ENCODE assay signal across 22 mouse cellular contexts in genomic region chr2:113369116-113369515, GRCm38 (mm10).
"Had no signal": no experiment of that assay in that cellular context is flagged by ENCODE, and none has a peak within 500 bp of the region (broad histone marks: within the 10 kb centered on the region; RNA-seq: fewer than 3 reads in every experiment).

No protein-coding gene starts in this region.

- H3K36me3 ChIP-seq: heart, embryonic 13.5 days; heart, embryonic 15.5 days; hindbrain, embryonic 13.5 days; hindbrain, embryonic 15.5 days; limb, embryonic 13.5 days; limb, embryonic 15.5 days; liver, embryonic 12.5 days had no signal

- H3K4me1 ChIP-seq: heart, embryonic 15.5 days; limb, embryonic 15.5 days; liver, embryonic 12.5 days had no signal

- H3K27ac ChIP-seq: heart, adult 2 months; heart, embryonic 13.5 days; heart, embryonic 15.5 days; hindbrain, embryonic 13.5 days; hindbrain, embryonic 15.5 days; hindbrain, postnatal 0 days; limb, embryonic 13.5 days; limb, embryonic 15.5 days; liver, embryonic 12.5 days; liver, embryonic 14.5 days had no signal

- H3K9me3 ChIP-seq: heart, embryonic 13.5 days; heart, embryonic 15.5 days; hindbrain, embryonic 13.5 days; hindbrain, embryonic 15.5 days; limb, embryonic 13.5 days; limb, embryonic 15.5 days; liver, embryonic 12.5 days had no signal

- H3K9ac ChIP-seq: forebrain, postnatal 0 days; heart, embryonic 13.5 days; heart, embryonic 15.5 days; hindbrain, embryonic 13.5 days; hindbrain, embryonic 15.5 days; limb, embryonic 13.5 days; limb, embryonic 15.5 days; liver, embryonic 12.5 days; liver, embryonic 14.5 days had no signal

- H3K4me3 ChIP-seq: heart, adult 2 months; heart, embryonic 13.5 days; heart, embryonic 15.5 days; hindbrain, embryonic 13.5 days; hindbrain, embryonic 15.5 days; limb, embryonic 13.5 days; limb, embryonic 15.5 days; liver, embryonic 12.5 days had no signal

- H3K27me3 ChIP-seq: heart, embryonic 13.5 days; heart, embryonic 15.5 days; hindbrain, embryonic 13.5 days; hindbrain, embryonic 15.5 days; limb, embryonic 13.5 days; limb, embryonic 15.5 days; liver, embryonic 12.5 days had no signal

- DNase-seq: forebrain, postnatal 0 days; gastrocnemius, postnatal 14 days; gastrocnemius, postnatal 36 days; heart, adult 11 months; heart, adult 2 months; heart, postnatal 14 days; heart, postnatal 36 days; layer of hippocampus, adult 9-11 months; layer of hippocampus, postnatal 36 days; left cerebral cortex, postnatal 4 days; lung, adult 18-20 months had no signal

- ATAC-seq: forebrain, postnatal 0 days; hindbrain, postnatal 0 days; intestine, embryonic 16.5 days; liver, embryonic 12.5 days had no signal

- H3K4me2 ChIP-seq: heart, embryonic 11.5 days; heart, embryonic 13.5 days; heart, embryonic 15.5 days; hindbrain, embryonic 13.5 days; hindbrain, embryonic 15.5 days; limb, embryonic 13.5 days; limb, embryonic 15.5 days; liver, embryonic 12.5 days had no signal
